Mouse (Mus musculus) cerebellum, adult 8-10 months (tissue): Measurements from ENCODE around the gene Plagl1.

Source experiments
- DNase-seq: peaks from one replicate; pipeline ENCODE4 v3.0.0; 2022

Gene Plagl1

GRCm38 (mm10) chr10:13135751-13136150 lies 75.4 kb downstream of the Plagl1 start:
- DNase-seq = no peak

GRCm38 (mm10) chr10:13137906-13138305 lies 77.6 kb downstream of the Plagl1 start:
- no peak for DNase-seq

- DNase-seq = no peak
Measured at GRCm38 (mm10) chr10:13140434-13140833, 80.1 kb downstream of the Plagl1 start.

GRCm38 (mm10) chr10:13150435-13150834 lies 90.1 kb downstream of the Plagl1 start:
- no peak for DNase-seq

- no peak for DNase-seq
Measured at GRCm38 (mm10) chr10:13151353-13151752, 91.0 kb downstream of the Plagl1 start.

- no peak for DNase-seq
Measured at GRCm38 (mm10) chr10:13152811-13153364, 92.6 kb downstream of the Plagl1 start.

- no peak for DNase-seq
Measured at GRCm38 (mm10) chr10:13155377-13155776, 95.1 kb downstream of the Plagl1 start.

- DNase-seq = no peak
Measured at GRCm38 (mm10) chr10:13160913-13161312, 100.6 kb downstream of the Plagl1 start.

- DNase-seq = no peak
Measured at GRCm38 (mm10) chr10:13162031-13162430, 101.7 kb downstream of the Plagl1 start.

GRCm38 (mm10) chr10:13168461-13168860 lies 108.2 kb downstream of the Plagl1 start:
- DNase-seq = no peak

GRCm38 (mm10) chr10:13170739-13171448 lies 110.6 kb downstream of the Plagl1 start:
- no peak for DNase-seq

GRCm38 (mm10) chr10:13171461-13171860 lies 111.2 kb downstream of the Plagl1 start:
- DNase-seq = no peak

- DNase-seq = no peak
Measured at GRCm38 (mm10) chr10:13172798-13173221, 112.5 kb downstream of the Plagl1 start.

- DNase-seq = no peak
Measured at GRCm38 (mm10) chr10:13175866-13176265, 115.6 kb downstream of the Plagl1 start.

- DNase-seq = no peak
Measured at GRCm38 (mm10) chr10:13177973-13178624, 117.8 kb downstream of the Plagl1 start, which contains the start of gene Zc2hc1b. Gene Zc2hc1b (minus strand): TSS chr10:13178023.

GRCm38 (mm10) chr10:13180211-13180610 lies 119.9 kb downstream of the Plagl1 start:
- no peak for DNase-seq
